Comparison of ENCODE assay signal across 23 mouse cellular contexts in the genomic region with DNA sequence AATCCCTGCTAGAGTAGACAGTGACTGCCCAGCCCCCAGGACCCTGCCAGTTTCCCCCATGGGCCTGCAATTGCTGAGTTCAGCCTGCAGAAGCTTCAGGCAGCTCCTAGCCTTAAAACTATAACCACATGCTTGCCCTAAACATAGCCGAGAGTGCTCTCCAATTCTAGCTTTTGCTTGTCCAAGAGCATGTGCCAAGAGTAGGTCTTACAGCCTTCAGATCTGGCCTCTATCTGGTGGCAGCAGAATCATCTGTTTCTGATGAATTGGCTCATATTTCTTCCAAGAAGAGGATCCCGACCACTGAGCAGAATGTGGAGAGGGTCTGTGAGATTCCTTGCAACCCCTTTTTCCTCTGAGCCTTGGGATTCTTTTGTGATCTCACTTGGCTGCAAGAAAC. TPM values are rescaled to one million over a fixed set of nuclear protein-coding genes. Genes with fewer than 3 reads are reported as not detected.
DNase-seq lines count a peak whose midpoint lies in the region; ATAC-seq and TF ChIP-seq lines count a peak whose summit lies in the region.
"Had no signal": no experiment of that assay in that cellular context is flagged by ENCODE, and none has a peak within 500 bp of the region (broad histone marks: within the 10 kb centered on the region; RNA-seq: fewer than 3 reads in every experiment).

No protein-coding gene starts in this region.

- intact Hi-C loops in left cerebral cortex, adult 2 months (cut with DNase I): no loop called here
- intact Hi-C loops in left cerebral cortex, postnatal 4 days (cut with DNase I): no loop called here

- DNase-seq in embryonic facial prominence, embryonic 11.5 days (ENCODE audit: low spot score): peak; percentile 11
- no peak for DNase-seq in embryonic facial prominence, embryonic 10.5 days (ENCODE audit: low spot score)
- DNase-seq in left cerebral cortex, adult 2 months (ENCODE audit: extremely low spot score in 1 of 2, low spot score in 2 of 2): no peak
- DNase-seq in left cerebral cortex, postnatal 4 days: no peak
- DNase-seq in NIH3T3 (ENCODE audit: low read depth): peak; percentile 21
- no peak for DNase-seq in right cerebral cortex, postnatal 10 days (ENCODE audit: low spot score in 2 of 2)
- DNase-seq in frontal cortex, postnatal 14 days (ENCODE audit: low spot score in 2 of 2): no peak
- DNase-seq: adrenal gland, postnatal 14 days; B cell, adult 2 months; cerebellum, adult 18-20 months; cerebellum, adult 9-11 months; cerebellum, postnatal 36 days; gastrocnemius, postnatal 36 days; heart, adult 11 months; heart, postnatal 14 days had no signal

- ATAC-seq in embryonic facial prominence, embryonic 11.5 days (replicated peaks; ENCODE audit: insufficient number of reproducible peaks, low FRiP score, low TSS enrichment, low read depth): no peak
- ATAC-seq in embryonic facial prominence, embryonic 15.5 days (ENCODE audit: insufficient number of reproducible peaks, low FRiP score, low TSS enrichment, low read depth): no peak; the same call in 1 of the 2 replicates
- ATAC-seq: CD4-positive, CD25-positive, alpha-beta regulatory T cell, adult 4 months; hindbrain, postnatal 0 days had no signal

- H3K4me2 ChIP-seq in embryonic facial prominence, embryonic 11.5 days (ENCODE audit: low read depth, low read length): no peak overlapping the region
- no peak overlapping the region for H3K4me2 ChIP-seq in embryonic facial prominence, embryonic 15.5 days (replicated peaks)
- H3K4me2 ChIP-seq: forebrain, embryonic 12.5 days; heart, embryonic 15.5 days; hindbrain, embryonic 13.5 days had no signal

- H3K36me3 ChIP-seq in embryonic facial prominence, embryonic 11.5 days (replicated peaks; ENCODE audit: control insufficient read depth, insufficient read depth, low read depth, low read length): no peaks in the 10 kb centered on the region
- H3K36me3 ChIP-seq in embryonic facial prominence, embryonic 10.5 days (replicated peaks): peaks cover 1% of the 10 kb centered on the region
- no peaks in the 10 kb centered on the region for H3K36me3 ChIP-seq in embryonic facial prominence, embryonic 15.5 days
- H3K36me3 ChIP-seq: heart, embryonic 15.5 days had no signal

- H3K27ac ChIP-seq in embryonic facial prominence, embryonic 11.5 days (replicated peaks; ENCODE audit: low read depth, low read length): no peak overlapping the region
- no peak overlapping the region for H3K27ac ChIP-seq in embryonic facial prominence, embryonic 10.5 days (replicated peaks)
- H3K27ac ChIP-seq in left cerebral cortex, adult 2 months: peak overlapping the region; percentile 73
- H3K27ac ChIP-seq in embryonic facial prominence, embryonic 15.5 days (replicated peaks): peak overlapping the region; percentile 52
- H3K27ac ChIP-seq: forebrain, embryonic 12.5 days; heart, embryonic 10.5 days; heart, embryonic 15.5 days; hindbrain, embryonic 13.5 days; hindbrain, postnatal 0 days had no signal

- no peak; the same call in 1 of the 2 replicates for TF ChIP-seq CTCF in left cerebral cortex, adult 2 months (IDR thresholded peaks at IDR 0.05)

- no peak overlapping the region for H3K4me3 ChIP-seq in embryonic facial prominence, embryonic 11.5 days (ENCODE audit: low read depth, low read length)
- H3K4me3 ChIP-seq in embryonic facial prominence, embryonic 10.5 days: no peak overlapping the region
- H3K4me3 ChIP-seq in left cerebral cortex, adult 2 months: no peak overlapping the region
- no peak overlapping the region for H3K4me3 ChIP-seq in embryonic facial prominence, embryonic 15.5 days (replicated peaks)
- H3K4me3 ChIP-seq: forebrain, embryonic 12.5 days; heart, embryonic 10.5 days; heart, embryonic 15.5 days; hindbrain, embryonic 13.5 days had no signal

- no peaks in the 10 kb centered on the region for H3K27me3 ChIP-seq in embryonic facial prominence, embryonic 11.5 days (ENCODE audit: control insufficient read depth, insufficient read depth, low read length)
- H3K27me3 ChIP-seq in embryonic facial prominence, embryonic 10.5 days (replicated peaks; ENCODE audit: low read depth, poor library complexity, severe bottlenecking): no peaks in the 10 kb centered on the region
- no peaks in the 10 kb centered on the region for H3K27me3 ChIP-seq in embryonic facial prominence, embryonic 15.5 days
- H3K27me3 ChIP-seq: forebrain, embryonic 12.5 days; heart, embryonic 15.5 days had no signal

- WGBS in embryonic facial prominence, embryonic 11.5 days: 46% methylated on average over 2 of the region's 2 CpGs
- WGBS in embryonic facial prominence, embryonic 10.5 days: 56% methylated on average over 2 of the region's 2 CpGs
- WGBS in embryonic facial prominence, embryonic 15.5 days: 21% methylated on average over 2 of the region's 2 CpGs

- H3K9ac ChIP-seq in embryonic facial prominence, embryonic 11.5 days (replicated peaks; ENCODE audit: low read length): no peak overlapping the region
- no peak overlapping the region for H3K9ac ChIP-seq in embryonic facial prominence, embryonic 15.5 days
- H3K9ac ChIP-seq: forebrain, embryonic 12.5 days; heart, embryonic 15.5 days; hindbrain, embryonic 13.5 days had no signal

- no peaks in the 10 kb centered on the region for H3K9me3 ChIP-seq in embryonic facial prominence, embryonic 11.5 days (replicated peaks; ENCODE audit: control insufficient read depth, low read length)
- no peaks in the 10 kb centered on the region for H3K9me3 ChIP-seq in embryonic facial prominence, embryonic 10.5 days
- H3K9me3 ChIP-seq in embryonic facial prominence, embryonic 15.5 days (replicated peaks): no peaks in the 10 kb centered on the region
- H3K9me3 ChIP-seq: forebrain, embryonic 12.5 days; G1E; heart, embryonic 10.5 days; heart, embryonic 15.5 days; hindbrain, embryonic 13.5 days had no signal

- no peaks in the 10 kb centered on the region for H3K4me1 ChIP-seq in embryonic facial prominence, embryonic 11.5 days (ENCODE audit: control insufficient read depth, insufficient read depth, low read length)
- H3K4me1 ChIP-seq in embryonic facial prominence, embryonic 10.5 days: peaks cover 15% of the 10 kb centered on the region; the same call in 1 of the 2 replicates
- H3K4me1 ChIP-seq in embryonic facial prominence, embryonic 15.5 days: peaks cover 13% of the 10 kb centered on the region

RNA-seq across cellular contexts. Expression of gene Ywhah, which starts 24.1 kb away (rescaled TPM):
- polyA plus RNA-seq in embryonic facial prominence, embryonic 11.5 days (2014; fragmentation: Nextera tagmentation; extraction: Ambion mirVana): 479 and 494 TPM in 2 replicates
- polyA plus RNA-seq in embryonic facial prominence, embryonic 10.5 days (2016; fragmentation: Nextera tagmentation; extraction: Ambion mirVana): 421 and 423 TPM in 2 replicates
- total RNA-seq in left cerebral cortex, adult 2 months (2021): 1,000 to 10,000 TPM; 1,061 to 1,220 TPM
- total RNA-seq in left cerebral cortex, postnatal 4 days (2021): 100 to 1,000 TPM; 633 to 669 TPM
- polyA plus RNA-seq in embryonic facial prominence, embryonic 15.5 days (2015; fragmentation: Nextera tagmentation; extraction: Ambion mirVana): 362 and 371 TPM in 2 replicates

Comparison
In these comparisons a context has a peak if more than half of its experiments do, and no peak if none do; other contexts are left out.
1. DNase-seq: peak in embryonic facial prominence, embryonic 11.5 days (single experiment) and NIH3T3 (single experiment); none in embryonic facial prominence, embryonic 10.5 days (single experiment), left cerebral cortex, adult 2 months (0 of 2), left cerebral cortex, postnatal 4 days (single experiment), right cerebral cortex, postnatal 10 days (0 of 2) and frontal cortex, postnatal 14 days (0 of 2).
2. H3K27ac ChIP-seq: peak in left cerebral cortex, adult 2 months (single experiment) and embryonic facial prominence, embryonic 15.5 days (single experiment); none in embryonic facial prominence, embryonic 11.5 days (single experiment) and embryonic facial prominence, embryonic 10.5 days (single experiment).